Mouse (Mus musculus) testis, adult 2 months (tissue): ENCODE measurements around the gene Ephb4. TPM values are rescaled to one million over a fixed set of nuclear protein-coding genes. Genes with fewer than 3 reads are reported as not detected.

Experiments
- H3K27ac ChIP-seq: fragments of 200-500 bp; 2 replicates; pipeline ENCODE4 v1.5.1; 2012; ENCODE audit warnings: low read depth, low read length; ENCODE audit not compliant: control insufficient read depth, insufficient read depth
- H3K27me3 ChIP-seq: fragments of 200-500 bp; 2 replicates; pipeline ENCODE4 v1.6.1; 2012; ENCODE audit warnings: mild to moderate bottlenecking, low read length, moderate library complexity; ENCODE audit not compliant: control insufficient read depth, insufficient read depth
- H3K36me3 ChIP-seq: fragments of 200-500 bp; 2 replicates; pipeline ENCODE4 v1.6.1; 2012; ENCODE audit warnings: mild to moderate bottlenecking, low read length; ENCODE audit not compliant: control insufficient read depth, insufficient read depth
- H3K4me1 ChIP-seq: fragments of 200-500 bp; 2 replicates; pipeline ENCODE4 v1.6.1; 2012; ENCODE audit warnings: low read length; ENCODE audit not compliant: control insufficient read depth, insufficient read depth
- H3K4me3 ChIP-seq: fragments of 200-500 bp; 2 replicates; pipeline ENCODE4 v1.5.1; 2012; ENCODE audit warnings: low read depth, mild to moderate bottlenecking, low read length, moderate library complexity, mixed read lengths; ENCODE audit not compliant: control insufficient read depth
- CTCF ChIP-seq: fragments of 200-500 bp; IDR thresholded peaks from 2 replicates; pipeline ENCODE4 v1.5.1; 2012; ENCODE audit warnings: low read depth, mild to moderate bottlenecking, inconsistent platforms, low read length, moderate library complexity; ENCODE audit not compliant: control insufficient read depth, insufficient read depth, insufficient replicate concordance
- POLR2A ChIP-seq: fragments of 200-500 bp; IDR thresholded peaks from 2 replicates; pipeline ENCODE4 v1.6.1; 2012; ENCODE audit warnings: low read depth, mild to moderate bottlenecking, inconsistent platforms, low read length, moderate library complexity; ENCODE audit not compliant: control insufficient read depth
- polyA plus RNA-seq: library from polyadenylated mRNA; depleted of rRNA; stranded (reverse); fragments of >200 nt; gene quantifications from 2 replicates; pipeline ENCODE4 v1.2.3, GENCODE M21; 2012

The Ephb4 gene
- polyA plus RNA-seq, 1 experiment: 1.8 TPM

GRCm38 (mm10) chr5:137337190-137337589 lies 12.7 kb upstream of the Ephb4 start:
- peaks cover 13% of the 10 kb centered on the region for H3K4me1 ChIP-seq
- H3K27me3 ChIP-seq: no peaks in the 10 kb centered on the region
- TF ChIP-seq POLR2A (no peak), CTCF (no peak)
- H3K27ac ChIP-seq: no peak overlapping the region
- H3K4me3 ChIP-seq: no peak overlapping the region
- H3K36me3 ChIP-seq: no peaks in the 10 kb centered on the region

GRCm38 (mm10) chr5:137338256-137338655 lies 11.7 kb upstream of the Ephb4 start:
- Histone ChIP-seq H3K36me3 (no peaks in the 10 kb centered on the region), H3K4me3 (peak overlapping the region; percentile 82), H3K27ac (peak overlapping the region; percentile 72), H3K4me1 (peaks cover 13% of the 10 kb centered on the region), H3K27me3 (no peaks in the 10 kb centered on the region)
- TF ChIP-seq POLR2A (peak; percentile 57; the same call in 1 of the 2 replicates), CTCF (no peak)

- H3K27ac ChIP-seq: peak overlapping the region; percentile 72
- H3K36me3 ChIP-seq: no peaks in the 10 kb centered on the region
- H3K4me3 ChIP-seq: peak overlapping the region; percentile 82
- no peaks in the 10 kb centered on the region for H3K27me3 ChIP-seq
- H3K4me1 ChIP-seq: peaks cover 13% of the 10 kb centered on the region
- TF ChIP-seq CTCF: no peak
- TF ChIP-seq POLR2A: no peak
Observed at GRCm38 (mm10) chr5:137338663-137339289, 11.1 kb upstream of the Ephb4 start.

- H3K27me3 ChIP-seq: no peaks in the 10 kb centered on the region
- TF ChIP-seq CTCF: no peak
- TF ChIP-seq POLR2A: no peak
- H3K4me1 ChIP-seq: peaks cover 13% of the 10 kb centered on the region
- H3K27ac ChIP-seq: no peak overlapping the region
- no peaks in the 10 kb centered on the region for H3K36me3 ChIP-seq
- no peak overlapping the region for H3K4me3 ChIP-seq
Observed at GRCm38 (mm10) chr5:137339290-137339979, 10.5 kb upstream of the Ephb4 start.

DNA sequence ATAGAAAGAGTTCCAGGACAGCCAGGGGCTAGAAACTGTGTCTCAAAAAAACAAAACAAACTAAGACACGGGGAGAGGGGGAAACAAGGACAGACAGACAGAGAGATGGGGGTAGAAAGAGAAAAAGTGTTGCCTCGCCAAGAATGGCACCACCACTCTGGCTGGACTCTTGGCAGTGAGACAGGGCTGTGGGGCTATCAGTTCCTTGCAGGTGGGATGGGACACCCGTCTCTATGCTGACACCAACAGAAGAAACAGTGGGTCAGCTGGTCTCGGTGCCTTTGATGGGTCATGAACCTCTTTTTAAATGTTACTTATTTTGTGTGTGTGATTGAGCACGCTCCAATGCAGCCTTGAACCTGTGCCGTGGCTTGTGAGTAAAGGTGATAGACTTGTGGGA lies 9.7 kb upstream of the Ephb4 start:
- Histone ChIP-seq H3K27ac (no peak overlapping the region), H3K4me1 (peaks cover 13% of the 10 kb centered on the region), H3K4me3 (no peak overlapping the region), H3K27me3 (no peaks in the 10 kb centered on the region), H3K36me3 (no peaks in the 10 kb centered on the region)
- TF ChIP-seq CTCF (no peak), POLR2A (no peak)

GRCm38 (mm10) chr5:137342407-137343012 lies 7.4 kb upstream of the Ephb4 start:
- Histone ChIP-seq H3K36me3 (no peaks in the 10 kb centered on the region), H3K27me3 (no peaks in the 10 kb centered on the region), H3K4me1 (peaks cover 13% of the 10 kb centered on the region), H3K4me3 (no peak overlapping the region), H3K27ac (no peak overlapping the region)
- TF ChIP-seq POLR2A: no peak
- no peak for TF ChIP-seq CTCF

- Histone ChIP-seq H3K36me3 (no peaks in the 10 kb centered on the region), H3K4me1 (peaks cover 13% of the 10 kb centered on the region), H3K4me3 (no peak overlapping the region), H3K27me3 (no peaks in the 10 kb centered on the region), H3K27ac (no peak overlapping the region)
- TF ChIP-seq CTCF: no peak
- no peak for TF ChIP-seq POLR2A
Observed at GRCm38 (mm10) chr5:137343412-137343811, 6.5 kb upstream of the Ephb4 start.
